Mouse (Mus musculus) liver, embryonic 12.5 days (tissue): Measurements from ENCODE around the gene Ocel1. TPM values are rescaled to one million over a fixed set of nuclear protein-coding genes. Genes with fewer than 3 reads are reported as not detected.
"Not testable (repeated sequence)": the region's sequence is repeated elsewhere in the genome, so short reads cannot be mapped to it uniquely, and the experiment has no call there.

Source experiments
- ATAC-seq: fragments of 200-750 bp; cut with Nextera tagmentation; 2 replicates; pipeline ENCODE4 v1.8.0; 2017; ENCODE audit warnings: moderate number of reproducible peaks, mild to moderate bottlenecking, moderate library complexity
- H3K27ac ChIP-seq: fragments of 300-500 bp; sonication (generic); 2 replicates; pipeline ENCODE4 v1.5.1; 2016; ENCODE audit warnings: mild to moderate bottlenecking
- H3K27me3 ChIP-seq: fragments of 300-500 bp; sonication (generic); replicated peaks from 2 replicates; pipeline ENCODE4 v1.6.1; 2016; ENCODE audit warnings: mild to moderate bottlenecking, moderate library complexity
- H3K36me3 ChIP-seq: fragments of 300-500 bp; sonication (generic); 2 replicates; pipeline ENCODE4 v1.6.1; 2016; ENCODE audit warnings: mild to moderate bottlenecking, moderate library complexity
- H3K4me1 ChIP-seq: fragments of 300-500 bp; sonication (generic); 2 replicates; pipeline ENCODE4 v1.6.1; 2016
- H3K4me2 ChIP-seq: fragments of 300-500 bp; sonication (generic); 2 replicates; pipeline ENCODE4 v1.6.1; 2016; ENCODE audit warnings: mild to moderate bottlenecking, moderate library complexity
- H3K4me3 ChIP-seq: fragments of 300-500 bp; sonication (generic); 2 replicates; pipeline ENCODE4 v1.5.1; 2016; ENCODE audit warnings: mild to moderate bottlenecking, moderate library complexity
- H3K9ac ChIP-seq: fragments of 300-500 bp; sonication (generic); 2 replicates; pipeline ENCODE4 v1.6.1; 2016; ENCODE audit warnings: mild to moderate bottlenecking, moderate library complexity
- H3K9me3 ChIP-seq: fragments of 300-500 bp; sonication (generic); replicated peaks from 2 replicates; pipeline ENCODE4 v1.6.1; 2016; ENCODE audit warnings: mild to moderate bottlenecking, moderate library complexity
- WGBS: fragments of 180-500 bp; shearing (Covaris S2); methylation state at CpG from one replicate; pipeline ENCODE4 v1.1.7; 2016; ENCODE audit not compliant: insufficient replicate concordance; 5-methylcytosine and 5-hydroxymethylcytosine counted together
- polyA plus RNA-seq: library from polyadenylated mRNA; unstranded; fragments of >200 nt; fragmentation: Nextera tagmentation; extraction: Ambion mirVana; gene quantifications from 2 replicates; pipeline ENCODE4 v1.2.1, GENCODE M21; 2016

Gene Ocel1
- polyA plus RNA-seq: 6.8 and 6.9 TPM in 2 replicates

DNA sequence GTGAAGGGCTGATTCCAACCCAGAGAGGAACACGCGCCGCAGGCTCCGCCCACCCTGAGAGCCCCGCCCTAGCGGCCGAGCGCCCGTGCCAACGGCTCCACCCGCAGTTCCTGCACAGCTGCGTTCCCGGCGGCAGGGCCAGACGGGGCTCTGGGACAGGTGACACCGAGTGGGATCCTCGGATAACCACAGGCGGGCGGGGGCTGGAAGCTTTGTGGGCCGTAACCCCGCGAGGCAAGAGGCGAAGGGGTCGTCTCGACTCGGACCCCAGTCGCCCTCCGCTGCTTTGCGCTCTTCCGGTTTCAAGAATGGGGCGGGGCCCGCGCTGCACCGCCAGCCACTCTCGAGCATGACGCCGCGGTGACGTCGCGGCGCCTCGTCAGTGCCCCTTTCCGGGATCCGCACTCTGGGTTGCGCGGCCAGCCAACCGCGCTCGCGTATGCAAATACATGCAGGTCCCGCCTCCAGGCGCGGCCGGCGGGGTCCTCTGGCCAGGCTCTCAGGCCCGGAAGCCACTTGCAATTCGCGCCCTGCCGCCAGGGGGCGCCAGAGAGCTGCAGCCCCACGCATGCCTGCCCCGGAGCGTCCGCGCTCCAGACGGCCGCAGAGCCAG lies at the start of gene Ocel1:
TSS of gene Ocel1 (plus strand) at position 63 of the 613 bp plus-strand sequence.
- ATAC-seq: peak; percentile 87
- Histone ChIP-seq H3K4me2 (peak within 1 kb of the TSS; percentile 71), H3K36me3 (peaks cover 54% of the 10 kb centered on the region), H3K4me3 (peak within 1 kb of the TSS; percentile 76), H3K27me3 (peaks cover 8% of the 10 kb centered on the region), H3K4me1 (peaks cover 70% of the 10 kb centered on the region), H3K9me3 (no peaks in the 10 kb centered on the region), H3K27ac (peak within 1 kb of the TSS; percentile 85), H3K9ac (peak within 1 kb of the TSS; percentile 77)
- under 1% methylated on average over 68 of the region's 68 CpGs for WGBS

DNA sequence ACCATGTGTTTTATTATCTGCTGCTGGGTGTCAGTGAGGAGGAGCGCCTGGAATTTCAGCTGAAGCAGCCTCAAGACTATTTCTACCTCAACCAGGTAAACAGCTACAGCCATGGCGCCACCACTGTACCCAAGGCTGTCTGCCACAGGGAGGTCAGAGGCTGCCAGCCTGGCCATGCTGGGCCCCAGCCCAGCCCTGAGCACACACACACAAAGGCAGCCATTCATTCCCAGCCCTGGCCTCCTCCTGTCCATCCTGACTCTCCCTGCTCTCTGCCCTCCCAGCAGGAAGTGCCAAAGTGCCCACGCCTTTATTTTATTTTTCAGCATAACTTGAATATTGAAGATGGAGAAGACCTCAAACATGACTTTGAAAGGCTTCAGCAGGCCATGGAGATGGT lies 48.2 kb upstream of the Ocel1 start:
- no peak overlapping the region for H3K9ac ChIP-seq
- H3K27ac ChIP-seq: no peak overlapping the region
- H3K4me1 ChIP-seq: peaks cover 19% of the 10 kb centered on the region
- H3K36me3 ChIP-seq: peaks cover 85% of the 10 kb centered on the region
- H3K4me3 ChIP-seq: no peak overlapping the region
- 91% methylated on average over 3 of the region's 3 CpGs for WGBS
- H3K4me2 ChIP-seq: no peak overlapping the region
- ATAC-seq: no peak
- no peaks in the 10 kb centered on the region for H3K27me3 ChIP-seq
- H3K9me3 ChIP-seq: no peaks in the 10 kb centered on the region

DNA sequence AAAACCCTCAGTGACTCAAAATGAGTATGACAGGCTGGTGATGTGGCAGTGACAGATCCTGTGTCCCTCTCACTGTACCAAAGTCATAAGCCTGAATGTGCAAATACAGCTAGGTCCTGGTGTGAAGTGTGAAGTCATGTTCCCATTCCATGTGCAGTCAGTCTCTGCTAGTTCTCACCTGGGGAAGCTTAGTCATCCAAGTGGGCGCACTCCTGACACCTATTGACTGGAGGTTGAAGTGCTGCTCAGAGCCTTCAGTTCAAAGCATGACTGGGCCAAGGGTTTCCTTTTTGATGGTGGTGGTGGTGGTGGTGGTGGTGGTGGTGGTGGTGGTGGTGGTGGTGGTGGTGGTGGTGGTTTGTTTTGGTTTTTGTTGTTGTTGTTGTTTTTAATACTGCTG lies 46.2 kb upstream of the Ocel1 start:
- Histone ChIP-seq H3K4me3 (no peak overlapping the region), H3K36me3 (peaks cover 92% of the 10 kb centered on the region), H3K9ac (no peak overlapping the region), H3K4me2 (no peak overlapping the region), H3K9me3 (no peaks in the 10 kb centered on the region), H3K27ac (no peak overlapping the region), H3K4me1 (peaks cover 4% of the 10 kb centered on the region; the same call in 1 of the 2 replicates), H3K27me3 (no peaks in the 10 kb centered on the region)
- 0 out of 2 replicates have a peak, but pooled peaks have one; percentile 50 for ATAC-seq
- WGBS: 80% methylated on average over 1 of the region's 1 CpGs

DNA sequence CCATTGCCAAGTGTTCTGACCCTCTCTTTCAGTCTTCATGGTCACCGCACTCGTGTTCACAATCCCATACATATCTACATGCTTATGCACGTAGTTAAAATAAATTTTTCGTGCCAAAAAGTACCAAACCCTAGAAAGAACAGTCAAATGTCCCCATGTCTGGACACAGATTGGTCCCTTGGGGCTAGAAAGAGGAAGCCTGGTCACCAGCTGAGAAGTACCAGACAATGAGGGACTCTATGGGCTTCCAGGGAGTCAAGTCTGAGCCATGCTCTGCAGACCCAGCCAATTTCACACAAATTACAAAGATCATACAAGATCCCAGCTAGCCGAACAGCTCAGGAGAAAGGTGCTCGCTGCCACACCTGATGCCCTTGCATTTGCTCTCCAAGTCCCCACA lies 33.3 kb upstream of the Ocel1 start:
- not testable (repeated sequence) for H3K9ac ChIP-seq, ATAC-seq
- WGBS: 92% methylated on average over 6 of the region's 6 CpGs

DNA sequence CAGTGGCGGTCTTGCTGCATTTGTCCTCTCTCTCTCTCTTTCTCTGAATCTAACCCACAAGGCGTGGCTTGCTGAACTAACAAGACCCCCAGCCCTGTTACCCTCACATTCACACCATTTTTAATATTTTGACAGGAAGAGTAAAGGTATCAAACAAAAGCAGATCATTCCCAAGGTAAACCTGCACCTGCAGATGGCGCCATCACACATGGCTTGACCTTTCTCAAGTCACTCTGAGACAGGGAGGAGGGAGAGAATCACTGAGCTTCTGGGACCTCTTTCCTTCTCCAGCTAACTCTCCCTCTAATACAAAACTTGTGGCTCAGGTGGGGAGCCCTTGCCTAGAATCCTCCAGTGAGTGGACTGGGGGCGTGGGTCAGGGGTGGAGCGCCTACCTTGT lies 30.5 kb upstream of the Ocel1 start:
- no peak overlapping the region for H3K4me3 ChIP-seq
- 82% methylated on average over 5 of the region's 5 CpGs for WGBS

More for the DNA sequence above, 33.3 kb upstream of the Ocel1 start:
- H3K27ac ChIP-seq, H3K4me2 ChIP-seq, H3K9me3 ChIP-seq, H3K4me3 ChIP-seq, H3K27me3 ChIP-seq, H3K4me1 ChIP-seq: not testable (repeated sequence)
- H3K36me3 ChIP-seq: peaks cover 51% of the 10 kb centered on the region

DNA sequence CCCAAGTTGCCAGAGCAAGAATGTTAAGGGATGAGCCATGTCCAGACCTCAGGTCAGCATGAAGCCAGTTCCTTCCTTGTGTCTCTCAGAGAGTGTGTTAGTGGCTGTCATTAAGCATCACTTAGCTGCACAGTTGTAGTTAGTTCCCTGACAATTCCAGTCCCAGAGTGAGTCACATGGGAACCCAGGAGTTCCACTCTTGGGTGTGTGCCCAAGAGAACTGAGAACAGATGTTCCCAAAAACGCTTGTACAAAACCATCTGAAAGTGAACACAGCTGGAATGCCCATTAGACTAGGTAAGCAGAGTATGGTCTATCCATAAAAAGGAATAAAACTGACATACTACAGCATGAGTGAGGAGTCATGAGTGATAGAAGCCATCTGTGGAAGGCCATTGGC lies 24.5 kb upstream of the Ocel1 start:
- Histone ChIP-seq H3K27me3 (no peaks in the 10 kb centered on the region), H3K4me1 (no peaks in the 10 kb centered on the region), H3K9me3 (no peaks in the 10 kb centered on the region), H3K27ac (no peak overlapping the region), H3K36me3 (peaks cover 93% of the 10 kb centered on the region), H3K4me3 (no peak overlapping the region), H3K4me2 (no peak overlapping the region), H3K9ac (no peak overlapping the region)
- 74% methylated on average over 1 of the region's 1 CpGs for WGBS
- ATAC-seq: no peak

More for the DNA sequence above, 30.5 kb upstream of the Ocel1 start:
- Histone ChIP-seq H3K36me3 (peaks cover 63% of the 10 kb centered on the region), H3K4me1 (no peaks in the 10 kb centered on the region), H3K27me3 (no peaks in the 10 kb centered on the region), H3K9me3 (no peaks in the 10 kb centered on the region), H3K9ac (no peak overlapping the region), H3K27ac (no peak overlapping the region), H3K4me2 (no peak overlapping the region)
- no peak for ATAC-seq

DNA sequence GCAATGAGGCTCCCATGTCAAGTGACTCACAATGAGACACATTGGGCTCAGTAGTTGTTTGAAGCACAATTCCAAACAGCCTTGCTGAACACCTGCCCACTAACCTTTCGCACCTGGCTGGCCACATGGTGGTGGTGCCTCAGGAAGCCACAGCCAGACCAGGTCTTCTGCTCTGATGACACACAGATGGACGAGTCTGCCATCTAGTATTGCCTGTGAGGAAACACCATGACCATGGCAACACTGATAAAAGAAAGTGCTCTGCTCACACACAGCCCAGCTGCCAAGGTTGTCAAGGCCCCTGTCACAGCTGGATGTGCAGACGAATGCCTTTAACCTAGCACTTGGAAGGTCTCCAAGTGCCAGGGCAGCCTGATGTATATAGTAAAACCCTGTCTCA lies 20.0 kb upstream of the Ocel1 start:
- no peak for ATAC-seq
- no peak overlapping the region for H3K4me2 ChIP-seq
- peaks cover 100% of the 10 kb centered on the region for H3K36me3 ChIP-seq
- H3K4me3 ChIP-seq: no peak overlapping the region
- no peaks in the 10 kb centered on the region for H3K4me1 ChIP-seq
- H3K27ac ChIP-seq: no peak overlapping the region
- WGBS: 72% methylated on average over 3 of the region's 3 CpGs
- no peak overlapping the region for H3K9ac ChIP-seq
- H3K27me3 ChIP-seq: no peaks in the 10 kb centered on the region
- H3K9me3 ChIP-seq: no peaks in the 10 kb centered on the region

DNA sequence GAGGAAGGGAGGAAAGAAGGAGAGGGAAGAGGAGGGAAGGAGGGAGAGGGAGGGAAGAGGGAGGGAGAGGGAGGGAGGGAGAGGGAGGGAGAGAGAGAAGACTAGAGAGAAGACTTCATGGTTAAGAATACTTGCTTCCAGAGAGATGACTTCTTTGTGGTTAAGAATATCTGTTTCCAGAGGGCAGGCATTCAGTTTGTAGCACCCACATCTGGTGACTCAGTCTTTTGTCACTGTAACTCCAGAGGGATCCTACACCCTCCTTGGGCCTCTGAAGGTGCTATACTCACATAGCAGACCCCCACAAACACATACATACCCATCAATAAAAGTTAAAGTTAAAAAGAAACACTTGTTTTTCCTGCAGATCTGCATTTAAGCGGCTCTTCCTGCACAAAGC lies 19.6 kb upstream of the Ocel1 start:
- Histone ChIP-seq H3K4me3 (no peak overlapping the region), H3K27me3 (no peaks in the 10 kb centered on the region), H3K4me1 (no peaks in the 10 kb centered on the region), H3K9me3 (no peaks in the 10 kb centered on the region), H3K27ac (no peak overlapping the region), H3K4me2 (no peak overlapping the region), H3K36me3 (peaks cover 100% of the 10 kb centered on the region), H3K9ac (no peak overlapping the region)
- WGBS: 73% methylated on average over 1 of the region's 1 CpGs
- ATAC-seq: no peak

DNA sequence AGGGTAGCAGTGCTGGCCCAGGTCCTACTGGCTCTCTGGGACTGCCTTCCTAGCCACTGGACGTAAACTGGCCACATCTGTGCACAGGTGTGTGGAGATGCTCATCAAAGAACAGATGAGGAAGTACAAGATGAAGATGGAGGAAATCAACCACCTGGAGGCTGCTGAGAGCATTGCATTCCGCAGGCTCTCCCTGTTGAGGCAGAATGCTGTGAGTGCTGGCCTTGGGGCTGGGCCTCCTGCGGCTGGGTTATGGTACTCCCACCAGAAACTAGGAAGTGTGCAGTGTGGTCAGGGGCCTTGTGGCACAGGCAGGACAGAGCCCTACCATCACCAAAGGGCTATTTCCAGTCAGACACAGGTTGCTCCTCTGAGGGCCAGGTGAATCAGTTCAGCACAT lies 13.1 kb upstream of the Ocel1 start:
- WGBS: 80% methylated on average over 3 of the region's 3 CpGs
- Histone ChIP-seq H3K9me3 (no peaks in the 10 kb centered on the region), H3K27ac (no peak overlapping the region)

DNA sequence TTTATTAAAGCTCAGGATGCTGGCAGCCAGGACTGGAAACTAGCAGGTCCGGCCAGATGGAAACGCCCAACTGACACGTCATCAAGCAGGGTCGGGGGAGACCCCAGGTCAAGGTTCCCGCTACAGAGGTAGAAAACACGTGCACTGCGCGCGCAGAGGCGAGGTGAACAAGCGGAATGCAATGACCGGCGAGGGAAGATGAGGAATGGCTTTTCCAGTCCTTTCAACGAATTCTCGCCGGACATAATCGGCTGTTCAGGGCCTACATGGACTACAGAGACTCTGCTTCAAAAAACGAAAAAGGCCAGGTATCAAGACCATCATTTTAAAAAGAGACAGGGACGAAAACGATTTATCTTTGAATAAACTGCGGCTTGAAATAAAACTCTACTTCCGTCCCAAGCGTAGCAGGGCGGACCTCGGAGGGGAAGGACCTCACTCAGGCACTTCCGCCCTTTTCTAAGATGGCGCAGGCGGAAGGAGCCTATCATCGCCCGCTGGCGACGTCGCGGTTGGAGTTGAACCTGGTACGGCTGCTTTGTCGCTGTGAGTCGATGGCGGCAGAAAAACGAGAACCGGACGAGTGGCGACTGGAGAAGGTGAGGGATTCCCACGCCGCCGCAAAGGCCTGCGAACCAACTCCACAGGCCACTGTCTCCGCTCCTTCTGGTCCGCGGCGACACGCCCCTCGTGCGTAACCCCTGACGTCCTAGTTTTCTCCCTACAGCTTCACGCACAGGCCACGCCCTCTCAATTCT lies 4.1 kb upstream of the Ocel1 start, which contains the start of gene Use1:
TSS of gene Use1 (plus strand) at position 78 of the 758 bp plus-strand sequence.
- ATAC-seq: peak; percentile 77
- Histone ChIP-seq H3K36me3 (peaks cover 20% of the 10 kb centered on the region), H3K4me2 (peak within 1 kb of the TSS; percentile 94), H3K9ac (peak within 1 kb of the TSS; percentile 79), H3K4me1 (peaks cover 49% of the 10 kb centered on the region), H3K27ac (peak within 1 kb of the TSS; percentile 91), H3K27me3 (no peaks in the 10 kb centered on the region), H3K4me3 (peak within 1 kb of the TSS; percentile 79), H3K9me3 (no peaks in the 10 kb centered on the region)
- under 1% methylated on average over 56 of the region's 56 CpGs for WGBS

More for the DNA sequence above, 13.1 kb upstream of the Ocel1 start:
- Histone ChIP-seq H3K27me3 (no peaks in the 10 kb centered on the region), H3K36me3 (peaks cover 81% of the 10 kb centered on the region), H3K4me3 (no peak overlapping the region), H3K9ac (0 out of 2 replicates have a peak overlapping the region, but pooled peaks have one; percentile 0), H3K4me1 (no peaks in the 10 kb centered on the region), H3K4me2 (no peak overlapping the region)
- no peak for ATAC-seq

DNA sequence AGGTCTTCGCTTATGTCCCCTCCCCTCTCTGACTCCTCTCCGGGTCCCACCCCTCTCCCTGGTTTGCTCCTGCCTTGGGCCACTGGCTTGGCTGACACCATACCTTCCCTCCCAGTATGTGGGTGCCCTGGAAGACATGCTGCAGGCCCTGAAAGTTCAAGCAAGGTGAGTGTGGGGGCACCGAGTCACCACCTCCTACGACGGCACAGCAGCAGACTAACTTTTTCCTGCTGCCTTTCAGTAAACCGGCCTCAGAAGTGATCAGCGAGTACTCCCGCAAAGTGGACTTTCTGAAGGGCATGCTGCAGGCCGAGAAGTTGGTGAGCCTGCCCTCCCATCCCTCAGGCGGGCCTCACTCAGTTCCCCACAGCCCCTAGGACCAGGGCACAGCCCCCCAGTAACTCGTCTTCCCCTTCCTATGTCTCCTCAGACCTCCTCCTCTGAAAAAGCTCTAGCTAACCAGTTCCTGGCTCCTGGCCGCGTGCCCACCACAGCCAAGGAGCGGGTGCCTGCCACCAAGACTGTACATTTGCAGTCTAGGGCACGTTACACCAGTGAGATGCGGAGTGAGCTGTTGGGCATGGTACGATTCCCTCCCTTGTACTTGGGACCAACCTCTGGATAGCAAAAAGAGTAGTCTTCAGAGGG lies 3.4 kb upstream of the Ocel1 start:
- no peak for ATAC-seq
- Histone ChIP-seq H3K9me3 (no peaks in the 10 kb centered on the region), H3K4me2 (peak overlapping the region; percentile 94), H3K4me1 (peaks cover 55% of the 10 kb centered on the region), H3K27me3 (no peaks in the 10 kb centered on the region), H3K9ac (peak overlapping the region; percentile 79), H3K27ac (peak overlapping the region; percentile 91), H3K4me3 (peak overlapping the region; percentile 79), H3K36me3 (peaks cover 20% of the 10 kb centered on the region)
- 27% methylated on average over 17 of the region's 17 CpGs for WGBS

DNA sequence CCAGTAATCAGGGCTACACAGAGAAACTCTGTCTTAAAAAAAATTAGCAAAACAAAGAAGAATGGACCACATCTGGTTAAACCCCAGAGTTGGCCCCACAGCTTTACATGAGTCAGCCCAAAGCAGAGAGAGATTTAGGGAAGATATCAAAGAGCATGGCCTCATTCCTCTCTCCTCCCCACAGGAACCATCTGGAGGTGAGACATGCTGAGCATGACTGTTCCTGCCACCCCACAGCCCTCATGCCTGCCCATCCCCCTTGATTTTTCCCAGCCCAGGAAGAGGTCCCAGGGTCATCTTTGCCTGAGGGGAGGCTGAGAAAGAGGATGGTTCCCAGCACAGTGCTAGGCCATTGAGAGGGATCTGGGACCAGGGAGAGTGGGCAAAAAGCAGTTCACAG lies 2.7 kb upstream of the Ocel1 start:
- peak overlapping the region; percentile 79; the same call in 1 of the 2 replicates for H3K4me3 ChIP-seq
- H3K27ac ChIP-seq: peak overlapping the region; percentile 91

More for the DNA sequence above, 2.7 kb upstream of the Ocel1 start:
- Histone ChIP-seq H3K4me1 (peaks cover 55% of the 10 kb centered on the region), H3K9me3 (no peaks in the 10 kb centered on the region), H3K36me3 (peaks cover 26% of the 10 kb centered on the region), H3K4me2 (peak overlapping the region; percentile 94), H3K9ac (peak overlapping the region; percentile 79), H3K27me3 (no peaks in the 10 kb centered on the region)
- ATAC-seq: no peak
